Mouse (Mus musculus): Measurements from ENCODE around the gene Psmb1. TPM values are rescaled to one million over a fixed set of nuclear protein-coding genes. Genes with fewer than 3 reads are reported as not detected.
"Not testable (repeated sequence)": the region's sequence is repeated elsewhere in the genome, so short reads cannot be mapped to it uniquely, and the experiment has no call there.

Psmb1 gene
- polyA plus RNA-seq, 1 experiment from 2014 or later, result 227 TPM

DNA sequence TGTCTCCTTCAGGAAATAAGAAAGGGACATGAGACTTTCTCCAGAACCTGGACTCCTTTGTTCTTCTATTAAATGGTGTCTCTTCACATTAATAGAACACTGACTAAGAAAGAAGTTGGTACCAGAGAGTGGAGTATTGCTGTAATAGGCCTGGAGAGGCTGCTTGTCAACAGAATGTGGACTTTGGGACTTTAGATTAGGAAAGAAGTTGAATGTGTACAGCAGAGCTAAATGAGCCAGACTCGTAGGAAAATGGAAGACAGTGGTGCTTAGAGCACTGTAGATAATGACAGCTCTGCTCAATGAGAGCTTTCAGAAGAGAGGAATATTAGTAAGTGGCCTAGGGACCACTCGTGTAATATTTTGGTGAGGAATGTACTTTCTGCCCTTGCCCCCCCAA, 43.0 kb downstream of the Psmb1 start:
- Histone ChIP-seq H3K4me1 (no peaks in the 10 kb centered on the region), H3K36me3 (no peaks in the 10 kb centered on the region), H3K27me3 (no peaks in the 10 kb centered on the region), H3K9ac (no peak overlapping the region), H3K4me2 (no peak overlapping the region), H3K4me3 (no peak overlapping the region), H3K9me3 (no peaks in the 10 kb centered on the region), H3K27ac (no peak overlapping the region)
- no peak for ATAC-seq (ENCODE audit: insufficient number of reproducible peaks, low FRiP score, low TSS enrichment, low read depth)
- 83% methylated on average over 2 of the region's 2 CpGs for whole genome bisulfite sequencing

DNA sequence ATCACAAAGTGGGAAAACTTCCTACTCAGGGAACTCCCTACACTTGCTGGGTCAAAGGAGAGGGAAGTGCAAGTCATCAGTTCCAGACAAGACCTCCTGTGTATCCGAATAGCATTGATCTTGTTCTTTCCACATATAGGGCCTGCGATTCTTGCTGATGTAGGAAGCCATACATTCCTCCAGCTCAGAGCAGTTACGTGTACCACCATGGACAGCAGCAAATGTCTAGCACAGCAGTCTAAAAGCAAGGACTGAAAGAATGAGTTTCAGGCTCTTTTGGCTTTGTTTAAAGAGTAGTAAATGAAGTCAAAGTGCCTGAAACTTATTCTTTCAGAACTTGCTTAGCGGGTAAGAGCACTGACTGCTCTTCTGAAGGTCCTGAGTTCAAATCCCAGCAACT, 44.3 kb downstream of the Psmb1 start:
- H3K4me1 ChIP-seq, result no peaks in the 10 kb centered on the region
- H3K4me3 ChIP-seq, result no peak overlapping the region
- H3K4me2 ChIP-seq, result no peak overlapping the region
- H3K27me3 ChIP-seq, result no peaks in the 10 kb centered on the region
- no peak overlapping the region for H3K27ac ChIP-seq
- WGBS, result 70% methylated on average over 4 of the region's 4 CpGs
- H3K9ac ChIP-seq, result no peak overlapping the region
- no peak for ATAC-seq (ENCODE audit: insufficient number of reproducible peaks, low FRiP score, low TSS enrichment, low read depth)
- H3K36me3 ChIP-seq, result no peaks in the 10 kb centered on the region
- no peaks in the 10 kb centered on the region for H3K9me3 ChIP-seq

GRCm38 (mm10) chr17:15449606-15450005, 49.9 kb downstream of the Psmb1 start:
- Histone ChIP-seq H3K4me3 (no peak overlapping the region), H3K36me3 (no peaks in the 10 kb centered on the region), H3K27me3 (no peaks in the 10 kb centered on the region), H3K27ac (no peak overlapping the region), H3K9ac (no peak overlapping the region), H3K4me2 (no peak overlapping the region), H3K4me1 (no peaks in the 10 kb centered on the region), H3K9me3 (no peaks in the 10 kb centered on the region)
- ATAC-seq (ENCODE audit: insufficient number of reproducible peaks, low FRiP score, low TSS enrichment, low read depth), result no peak
- WGBS, result 67% methylated on average over 3 of the region's 3 CpGs

DNA sequence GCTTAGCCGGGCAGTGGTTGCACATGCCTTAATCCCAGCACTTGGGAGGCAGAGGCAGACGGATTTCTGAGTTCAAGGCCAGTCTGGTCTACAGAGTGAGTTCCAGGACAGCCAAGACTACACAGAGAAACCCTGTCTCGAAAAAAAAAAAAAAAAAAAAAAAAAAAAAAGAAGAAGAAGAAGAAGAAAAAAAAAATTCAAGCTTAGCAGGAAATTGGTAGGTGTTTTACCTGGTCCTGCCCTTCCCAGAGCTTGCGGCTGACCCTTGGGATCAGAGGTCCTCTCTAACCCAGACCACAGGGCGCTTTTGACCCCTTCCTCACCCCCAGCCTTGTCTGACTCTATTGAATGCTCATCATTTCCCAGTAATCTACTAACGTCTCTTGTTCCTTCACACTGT, 50.4 kb downstream of the Psmb1 start:
- H3K9me3 ChIP-seq; H3K4me1 ChIP-seq; H3K27me3 ChIP-seq; ATAC-seq (ENCODE audit: insufficient number of reproducible peaks, low FRiP score, low TSS enrichment, low read depth); H3K36me3 ChIP-seq; H3K9ac ChIP-seq; H3K27ac ChIP-seq; H3K4me2 ChIP-seq; H3K4me3 ChIP-seq: not testable (repeated sequence)
- WGBS, result 72% methylated on average over 6 of the region's 6 CpGs

DNA sequence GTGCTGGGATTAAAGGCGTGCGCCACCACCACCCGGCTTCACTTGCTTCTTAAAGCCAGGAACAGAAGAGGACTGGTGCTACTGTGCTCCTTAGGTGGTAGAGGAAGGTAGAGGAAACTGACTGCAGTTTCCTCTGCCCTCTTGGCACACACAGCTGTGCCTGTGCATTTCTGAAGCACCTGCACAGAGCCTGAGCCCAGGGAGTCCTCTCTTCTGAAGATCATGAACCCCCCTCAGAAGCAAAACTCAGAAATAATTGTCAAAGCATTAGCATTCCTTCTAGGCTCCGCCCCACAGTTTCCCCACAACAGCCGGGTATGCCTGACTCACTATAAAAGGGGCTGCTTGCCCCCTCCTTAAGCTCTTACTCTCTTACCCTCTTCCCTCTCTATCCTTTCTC, 51.7 kb downstream of the Psmb1 start:
- no peak for ATAC-seq (ENCODE audit: insufficient number of reproducible peaks, low FRiP score, low TSS enrichment, low read depth)
- WGBS, result 64% methylated on average over 5 of the region's 5 CpGs
- no peak overlapping the region for H3K4me2 ChIP-seq
- no peaks in the 10 kb centered on the region for H3K4me1 ChIP-seq
- H3K4me3 ChIP-seq, result no peak overlapping the region
- H3K9ac ChIP-seq, result no peak overlapping the region
- H3K9me3 ChIP-seq, result no peaks in the 10 kb centered on the region
- no peak overlapping the region for H3K27ac ChIP-seq
- H3K27me3 ChIP-seq, result no peaks in the 10 kb centered on the region
- no peaks in the 10 kb centered on the region for H3K36me3 ChIP-seq

- WGBS, result 70% methylated on average over 3 of the region's 3 CpGs
Observed at GRCm38 (mm10) chr17:15445421-15445820, 54.1 kb downstream of the Psmb1 start.

GRCm38 (mm10) chr17:15440463-15441121, 59.0 kb downstream of the Psmb1 start:
- Histone ChIP-seq H3K36me3 (no peaks in the 10 kb centered on the region), H3K9ac (no peak overlapping the region), H3K27me3 (no peaks in the 10 kb centered on the region), H3K9me3 (no peaks in the 10 kb centered on the region), H3K27ac (no peak overlapping the region), H3K4me3 (no peak overlapping the region), H3K4me2 (peak overlapping the region; percentile 21), H3K4me1 (peaks cover 7% of the 10 kb centered on the region)
- 5% methylated on average over 11 of the region's 11 CpGs for WGBS
- peak; percentile 80 for ATAC-seq (ENCODE audit: insufficient number of reproducible peaks, low FRiP score, low TSS enrichment, low read depth)

More at GRCm38 (mm10) chr17:15445421-15445820, 54.1 kb downstream of the Psmb1 start:
- Histone ChIP-seq H3K4me3 (no peak overlapping the region), H3K9me3 (no peaks in the 10 kb centered on the region), H3K4me2 (no peak overlapping the region), H3K36me3 (no peaks in the 10 kb centered on the region), H3K9ac (no peak overlapping the region), H3K27me3 (no peaks in the 10 kb centered on the region), H3K4me1 (peaks cover 5% of the 10 kb centered on the region), H3K27ac (no peak overlapping the region)
- ATAC-seq (ENCODE audit: insufficient number of reproducible peaks, low FRiP score, low TSS enrichment, low read depth), result no peak

- peak overlapping the region; percentile 21; the same call in 1 of the 2 replicates for H3K4me2 ChIP-seq
- WGBS, result 44% methylated on average over 8 of the region's 8 CpGs
- H3K9me3 ChIP-seq, result no peaks in the 10 kb centered on the region
- no peak overlapping the region for H3K27ac ChIP-seq
- no peak overlapping the region for H3K4me3 ChIP-seq
- H3K27me3 ChIP-seq, result no peaks in the 10 kb centered on the region
- no peak overlapping the region for H3K9ac ChIP-seq
- no peak for ATAC-seq (ENCODE audit: insufficient number of reproducible peaks, low FRiP score, low TSS enrichment, low read depth)
- no peaks in the 10 kb centered on the region for H3K36me3 ChIP-seq
- H3K4me1 ChIP-seq, result peaks cover 7% of the 10 kb centered on the region
Observed at GRCm38 (mm10) chr17:15440067-15440462, 59.5 kb downstream of the Psmb1 start.

GRCm38 (mm10) chr17:15434748-15435147, 64.8 kb downstream of the Psmb1 start:
- Histone ChIP-seq H3K9me3 (no peaks in the 10 kb centered on the region), H3K4me1 (no peaks in the 10 kb centered on the region), H3K9ac (no peak overlapping the region), H3K27me3 (no peaks in the 10 kb centered on the region), H3K4me2 (no peak overlapping the region), H3K27ac (no peak overlapping the region), H3K36me3 (peaks cover 25% of the 10 kb centered on the region), H3K4me3 (no peak overlapping the region)
- no peak for ATAC-seq (ENCODE audit: insufficient number of reproducible peaks, low FRiP score, low TSS enrichment, low read depth)
- 81% methylated on average over 3 of the region's 3 CpGs for WGBS

GRCm38 (mm10) chr17:15432036-15432435, 67.5 kb downstream of the Psmb1 start:
- Histone ChIP-seq H3K9ac (no peak overlapping the region), H3K27me3 (no peaks in the 10 kb centered on the region), H3K4me3 (no peak overlapping the region), H3K4me2 (no peak overlapping the region), H3K36me3 (peaks cover 50% of the 10 kb centered on the region), H3K27ac (no peak overlapping the region), H3K9me3 (no peaks in the 10 kb centered on the region), H3K4me1 (no peaks in the 10 kb centered on the region)
- no peak for ATAC-seq (ENCODE audit: insufficient number of reproducible peaks, low FRiP score, low TSS enrichment, low read depth)
- 82% methylated on average over 3 of the region's 3 CpGs for whole genome bisulfite sequencing

DNA sequence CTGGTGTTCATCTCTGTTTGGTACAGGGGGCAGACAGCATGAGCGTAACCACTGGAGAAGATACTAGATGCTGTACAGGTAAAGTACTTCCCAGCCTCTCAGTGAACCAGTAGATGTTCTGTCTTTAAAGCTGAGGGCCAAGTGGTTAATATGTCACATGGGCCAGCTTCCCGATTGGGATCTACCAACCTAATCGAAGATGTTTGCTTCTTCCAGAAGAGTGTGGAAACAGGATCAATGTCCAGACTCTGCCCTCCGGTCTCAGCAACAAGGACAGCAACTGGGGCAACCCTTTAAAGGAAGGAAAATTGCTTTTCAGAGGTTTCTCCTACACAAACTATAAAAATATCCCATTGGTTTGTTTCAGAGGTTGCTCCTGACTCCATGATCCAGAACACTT, 68.0 kb downstream of the Psmb1 start:
- Histone ChIP-seq H3K36me3 (peaks cover 55% of the 10 kb centered on the region), H3K4me2 (no peak overlapping the region), H3K27ac (no peak overlapping the region), H3K4me1 (no peaks in the 10 kb centered on the region), H3K9me3 (no peaks in the 10 kb centered on the region), H3K4me3 (no peak overlapping the region), H3K9ac (no peak overlapping the region), H3K27me3 (no peaks in the 10 kb centered on the region)
- ATAC-seq (ENCODE audit: insufficient number of reproducible peaks, low FRiP score, low TSS enrichment, low read depth), result no peak
- WGBS, result 93% methylated on average over 4 of the region's 4 CpGs

GRCm38 (mm10) chr17:15431021-15431514, 68.5 kb downstream of the Psmb1 start:
- no peak for ATAC-seq (ENCODE audit: insufficient number of reproducible peaks, low FRiP score, low TSS enrichment, low read depth)
- H3K9ac ChIP-seq, result no peak overlapping the region
- no peak overlapping the region for H3K27ac ChIP-seq
- peaks cover 57% of the 10 kb centered on the region for H3K36me3 ChIP-seq
- no peak overlapping the region for H3K4me2 ChIP-seq
- no peaks in the 10 kb centered on the region for H3K9me3 ChIP-seq
- H3K4me3 ChIP-seq, result no peak overlapping the region
- 54% methylated on average over 5 of the region's 5 CpGs for WGBS
- no peaks in the 10 kb centered on the region for H3K27me3 ChIP-seq
- H3K4me1 ChIP-seq, result no peaks in the 10 kb centered on the region

- no peak for ATAC-seq (ENCODE audit: insufficient number of reproducible peaks, low FRiP score, low TSS enrichment, low read depth)
- 59% methylated on average over 1 of the region's 1 CpGs for WGBS
- Histone ChIP-seq H3K4me3 (no peak overlapping the region), H3K4me2 (no peak overlapping the region), H3K27me3 (no peaks in the 10 kb centered on the region), H3K36me3 (peaks cover 68% of the 10 kb centered on the region), H3K9me3 (no peaks in the 10 kb centered on the region), H3K9ac (no peak overlapping the region), H3K27ac (no peak overlapping the region), H3K4me1 (no peaks in the 10 kb centered on the region)
Observed at GRCm38 (mm10) chr17:15429937-15430336, 69.6 kb downstream of the Psmb1 start.

All from limb, embryonic 15.5 days (tissue).